Mouse (Mus musculus): ENCODE results near the gene Ucp2. TPM values are rescaled to one million over a fixed set of nuclear protein-coding genes. Genes with fewer than 3 reads are reported as not detected.

The Ucp2 gene
- total RNA-seq, 2 experiments from 2014 or later = 781 to 850 TPM

DNA sequence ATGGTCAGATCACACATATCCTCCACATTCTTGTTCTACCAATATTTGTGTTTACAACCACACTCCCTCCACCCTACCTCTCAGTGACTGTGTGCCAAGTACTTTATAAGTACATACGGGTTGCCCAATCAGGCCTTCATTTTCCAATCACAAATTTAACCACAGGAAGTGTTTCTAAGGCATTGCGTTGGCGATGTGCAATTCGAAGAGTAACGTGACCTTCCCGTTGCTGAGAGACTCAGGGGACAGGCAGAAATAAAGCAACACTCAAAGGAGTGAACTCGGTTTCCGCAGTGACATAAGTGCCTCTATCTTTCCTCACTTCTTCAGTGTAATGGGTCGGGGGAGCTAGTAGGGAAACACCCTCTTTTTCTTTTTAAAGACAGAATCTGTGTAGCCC, 46.4 kb downstream of the Ucp2 start:
- no peak for DNase-seq
- intact Hi-C loops (cut with DNase I) = no loop called here

DNA sequence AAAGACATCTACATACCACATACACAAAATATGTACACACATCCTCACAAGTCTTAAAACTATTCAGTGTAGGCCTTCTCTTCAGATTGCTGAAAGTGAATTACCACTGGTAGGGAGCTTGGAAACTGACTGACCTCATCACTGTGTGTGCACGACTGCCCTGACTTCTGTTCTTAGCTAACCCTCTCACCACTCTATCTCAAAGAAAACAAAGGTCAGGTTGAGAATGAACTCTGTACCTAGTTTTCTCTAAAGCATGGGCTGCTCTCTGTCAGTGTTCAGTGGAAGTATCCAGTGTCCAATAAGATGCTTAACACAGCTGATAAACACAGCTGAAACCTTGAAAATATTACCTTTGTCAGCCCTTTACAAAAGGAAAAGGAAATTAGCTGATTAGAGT, 51.3 kb downstream of the Ucp2 start:
- DNase-seq = no peak
- intact Hi-C loops (cut with DNase I) = no loop called here

DNA sequence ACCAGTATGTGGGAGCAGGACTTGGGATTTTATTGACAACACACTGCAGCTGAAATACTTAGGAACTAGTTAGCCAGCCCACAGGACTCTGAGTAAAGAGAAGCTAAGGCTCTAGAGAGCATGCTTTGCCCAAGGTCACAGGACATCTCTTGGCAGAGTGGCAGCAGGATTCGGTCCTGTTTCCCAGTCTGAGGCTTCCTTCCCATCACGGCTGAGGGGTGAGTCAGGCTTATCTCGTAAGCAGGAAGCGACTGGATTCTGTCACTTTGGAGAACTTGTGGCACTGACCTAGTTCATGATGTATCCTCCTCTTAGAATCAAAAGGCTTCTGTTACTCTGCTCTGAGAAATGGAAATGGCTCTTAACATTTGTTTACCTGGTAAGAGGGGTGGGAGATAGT, 54.5 kb downstream of the Ucp2 start:
- DNase-seq = no peak

DNA sequence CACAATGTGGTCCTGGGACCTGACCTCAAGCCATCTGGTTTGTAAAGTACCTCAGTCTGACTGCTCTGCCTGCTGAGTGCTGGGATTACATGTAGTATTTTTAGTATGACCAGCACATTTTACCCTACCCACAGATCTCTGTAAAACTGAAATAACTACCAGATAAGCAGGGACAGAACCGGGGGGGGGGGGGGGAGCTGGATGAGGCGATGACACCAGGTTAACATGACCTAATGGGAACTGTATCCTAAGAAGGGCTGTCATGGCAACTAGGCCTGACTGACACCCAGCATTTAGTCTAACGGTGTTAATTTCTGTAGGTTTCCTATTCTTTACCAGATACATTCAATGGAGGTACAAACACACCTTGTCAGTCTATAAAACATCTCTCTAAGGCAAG, 56.7 kb downstream of the Ucp2 start:
- intact Hi-C loops (cut with DNase I) = no loop called here

More for the DNA sequence above, 54.5 kb downstream of the Ucp2 start:
- intact Hi-C loops (cut with DNase I) = no loop called here

DNA sequence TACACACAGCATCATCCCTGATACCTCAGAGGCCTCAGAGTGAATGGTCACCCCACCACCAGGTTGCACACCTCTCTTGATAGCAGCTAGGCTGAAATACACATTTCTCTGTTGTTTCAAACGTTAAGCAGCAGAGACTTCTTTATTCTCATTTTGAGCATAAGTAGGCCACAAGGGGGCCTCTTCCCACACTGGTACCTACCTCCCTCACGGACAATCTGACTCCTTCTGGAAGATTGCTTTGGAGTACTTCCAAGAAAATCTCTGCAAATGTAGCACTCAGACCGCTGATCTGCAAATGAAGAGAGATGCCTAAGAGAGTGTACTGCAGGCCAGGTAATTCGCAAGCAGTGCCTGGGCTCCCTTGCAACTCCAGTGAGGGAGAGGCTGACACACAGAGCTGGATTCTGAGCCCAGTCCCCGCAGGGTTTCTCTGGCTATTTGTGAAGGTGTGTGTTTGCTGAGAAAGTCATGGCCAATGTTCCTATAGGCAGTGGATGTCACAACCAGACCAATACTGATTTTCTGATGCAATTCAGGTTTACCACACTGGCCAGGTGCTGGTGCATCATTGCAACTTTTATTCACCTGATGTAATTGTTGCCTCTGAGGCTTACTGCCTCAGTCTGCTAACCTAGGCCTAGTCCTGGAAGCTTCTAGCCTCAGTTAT, 57.3 kb downstream of the Ucp2 start:
- intact Hi-C loops (cut with DNase I) = no loop called here
- peak in 1 of 2 experiments; percentile 32 for DNase-seq

More for the DNA sequence above, 56.7 kb downstream of the Ucp2 start:
- no peak for DNase-seq

Other genes with a start within 250 kb of the Ucp2 start
- gene P4ha3, start 207.8 kb upstream of the Ucp2 start, total RNA-seq (2021) = 1 to 10 TPM in 1 of 2 experiments, under 1 TPM in 1; 0.80 to 1.1 TPM
- 10 to 100 TPM; 10.2 to 12.9 TPM for gene C2cd3, start 121.1 kb upstream of the Ucp2 start, total RNA-seq (2021)
- 10 to 100 TPM; 37.8 to 44.0 TPM for gene Ppme1, start 121.0 kb upstream of the Ucp2 start, total RNA-seq (2021)
- 10 to 100 TPM; 50.0 to 74.5 TPM for gene Ucp3, start 20.3 kb upstream of the Ucp2 start, total RNA-seq (2021)
- gene Dnajb13, start 21.6 kb downstream of the Ucp2 start, total RNA-seq (2021) = not detected
- gene Coa4, start 43.7 kb downstream of the Ucp2 start, total RNA-seq (2021) = 10 to 100 TPM; 13.0 to 13.3 TPM
- gene Rab6a, start 114.1 kb downstream of the Ucp2 start, total RNA-seq (2021) = 10 to 100 TPM; 66.0 to 67.1 TPM
- gene Mrpl48, start 115.0 kb downstream of the Ucp2 start, total RNA-seq (2021) = 10 to 100 TPM; 65.9 to 70.4 TPM
- 1 to 10 TPM; 1.8 to 2.3 TPM for gene Plekhb1, start 169.1 kb downstream of the Ucp2 start, total RNA-seq (2021)
- 10 to 100 TPM; 46.6 to 50.7 TPM for gene Fam168a, start 213.3 kb downstream of the Ucp2 start, total RNA-seq (2021)

All from heart, postnatal 14 days (tissue).